Mouse (Mus musculus) C2C12 (cell line): ENCODE measurements at regions not wholly inside any gene's neighbourhood (a gene's known extent, or its start where the extent isn't known, plus 50 kb on each side); places are given as distances from the start of the nearest gene placed in this dataset.
A peak's percentile ranks its signal among the peaks of the same experiment; 100 is the strongest.

Experiments
- CEBPB ChIP-seq: IDR thresholded peaks from one replicate; pipeline ENCODE4 v1.6.1; 2011; ENCODE audit warnings: low read depth, mild to moderate bottlenecking, control low read depth, moderate library complexity
- CTCF ChIP-seq: IDR thresholded peaks from one replicate; pipeline ENCODE4 v1.5.1; 2011; ENCODE audit not compliant: control insufficient read depth, insufficient read depth, insufficient read length
- FOSL1 ChIP-seq: IDR thresholded peaks from one replicate; pipeline ENCODE4 v1.8.0; 2011; ENCODE audit warnings: mild to moderate bottlenecking, low read length; ENCODE audit not compliant: poor library complexity, insufficient read depth, severe bottlenecking
- MAX ChIP-seq: IDR thresholded peaks from one replicate; pipeline ENCODE4 v1.6.1; 2011; ENCODE audit warnings: mild to moderate bottlenecking, control low read depth
- MYOD1 ChIP-seq: IDR thresholded peaks from one replicate; pipeline ENCODE4 v1.6.1; 2011; ENCODE audit warnings: low read depth; ENCODE audit not compliant: control insufficient read depth, insufficient read length
- MYOG ChIP-seq: IDR thresholded peaks from one replicate; pipeline ENCODE4 v1.6.1; 2011; ENCODE audit not compliant: control insufficient read depth, insufficient read length; ENCODE audit errors: extremely low read depth
- USF1 ChIP-seq: IDR thresholded peaks from one replicate; pipeline ENCODE4 v1.6.1; 2011; ENCODE audit warnings: low read depth, mild to moderate bottlenecking, control low read depth, moderate library complexity

- TF ChIP-seq CTCF (no peak), MAX (no peak), USF1 (no peak), CEBPB (no peak), MYOD1 (peak; percentile 28), MYOG (no peak), FOSL1 (no peak)
These were observed 177.4 kb upstream of the Agr3 start for GRCm38 (mm10) chr12:35747997-35748396.
